Mouse (Mus musculus) left cerebral cortex, adult 6 months (tissue): ENCODE data around the gene Mpeg1. TPM values are rescaled to one million over a fixed set of nuclear protein-coding genes. Genes with fewer than 3 reads are reported as not detected.

Experiments used
- long read RNA-seq, 2 experiments: library from polyadenylated mRNA; unstranded; transcript quantifications; one replicate each; pipeline ENCODE4 v2.0.0; 2019 to 2020
- polyA plus RNA-seq: library from polyadenylated mRNA; unstranded; fragments of <200 nt; fragmentation: Nextera tagmentation; gene quantifications from 2 replicates; pipeline ENCODE4 v1.2.3, GENCODE M21; 2021

Mpeg1 gene
- 2.7 and 3.2 TPM in 2 replicates for polyA plus RNA-seq
- long read RNA-seq, experiment 1, partial matches to known transcripts: 6 of 6 reads
- long read RNA-seq, experiment 1, other reads (novel, unspliced or antisense): 0 of 6 reads
- long read RNA-seq, experiment 2, partial matches to known transcripts: 0 of 7 reads
- long read RNA-seq, experiment 2, other reads (novel, unspliced or antisense): 7 of 7 reads

GRCm38 (mm10) chr19:12460282-12461249 is at the start of gene Mpeg1:
Gene Mpeg1, plus strand, starts transcription at chr19:12460779.

DNA sequence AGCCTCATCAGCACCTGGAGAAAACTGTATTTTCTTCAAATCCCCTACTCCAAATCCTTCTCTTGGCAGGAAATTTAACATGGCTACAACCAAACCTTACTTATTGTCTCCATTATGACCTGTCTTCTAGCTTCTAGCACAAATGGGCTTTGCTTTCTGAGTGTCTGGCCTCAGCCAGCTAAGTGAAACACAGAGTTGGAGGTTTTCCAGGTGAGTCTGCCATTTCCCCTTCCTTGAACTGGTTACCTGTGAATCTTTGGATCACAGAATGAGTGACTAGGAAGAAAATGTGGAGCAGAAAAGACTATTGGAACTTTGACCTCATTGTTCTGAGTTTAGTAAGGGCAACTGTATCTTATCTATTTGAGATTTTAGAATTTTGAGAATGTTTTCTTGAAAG is 43.2 kb upstream of the Mpeg1 start, which contains the start of gene Olfr1441:
Gene Olfr1441 (plus strand): TSS at position 73 of the 400 bp plus-strand sequence.

DNA sequence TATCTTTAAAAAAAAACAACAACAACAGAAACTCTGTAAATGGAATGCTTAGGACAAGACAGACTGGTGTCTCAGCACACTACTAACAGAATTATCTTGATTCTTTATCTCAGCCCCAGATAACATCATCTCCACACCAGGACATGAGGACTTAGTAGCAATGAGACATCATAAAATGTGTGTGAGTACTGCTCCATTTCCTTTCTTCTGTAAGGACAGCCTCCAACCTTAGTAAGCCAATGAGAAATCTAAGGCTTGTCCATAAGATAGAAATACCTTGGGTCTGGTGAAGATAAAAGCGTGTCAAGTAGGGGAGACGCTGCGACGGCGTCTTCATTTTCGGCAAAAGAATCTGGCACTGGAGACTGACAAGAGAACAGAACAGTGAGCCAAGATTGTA is 33.0 kb upstream of the Mpeg1 start, which contains the start of gene Pfpl:
Gene Pfpl (plus strand): TSS at position 301 of the 400 bp plus-strand sequence.

GRCm38 (mm10) chr19:12501370-12502347 is 41.1 kb downstream of the Mpeg1 start, which contains the start of gene Dtx4:
Gene Dtx4, minus strand, starts transcription at chr19:12501454.

Other genes with a start within 250 kb of the Mpeg1 start
- gene Olfr1432, start 228.2 kb upstream of the Mpeg1 start, polyA plus RNA-seq: not detected in 2 replicates
- not detected in 2 replicates for gene Olfr262, start 219.1 kb upstream of the Mpeg1 start, polyA plus RNA-seq
- not detected in 2 replicates for gene Olfr235, start 199.7 kb upstream of the Mpeg1 start, polyA plus RNA-seq
- gene Olfr1434, start 180.9 kb upstream of the Mpeg1 start, polyA plus RNA-seq: not detected in 2 replicates
- gene Olfr1436, start 161.6 kb upstream of the Mpeg1 start, polyA plus RNA-seq: not detected in 2 replicates
- gene Olfr1437, start 135.7 kb upstream of the Mpeg1 start, polyA plus RNA-seq: not detected in 2 replicates
- not detected in 2 replicates for gene Olfr1438-ps1, start 124.9 kb upstream of the Mpeg1 start, polyA plus RNA-seq
- not detected in 2 replicates for gene Olfr1440, start 73.5 kb upstream of the Mpeg1 start, polyA plus RNA-seq
- not detected in 2 replicates for gene Olfr1441, start 43.3 kb upstream of the Mpeg1 start, polyA plus RNA-seq
- gene Pfpl, start 32.9 kb upstream of the Mpeg1 start, polyA plus RNA-seq: not detected in 2 replicates
- 5.0 and 9.3 TPM in 2 replicates for gene Dtx4, start 40.7 kb downstream of the Mpeg1 start, polyA plus RNA-seq
- 0.82 and 1.0 TPM in 2 replicates for gene Fam111a, start 85.0 kb downstream of the Mpeg1 start, polyA plus RNA-seq
- 0.16 TPM in 1 of 2 replicates, not detected in the other for gene Gm4952, start 139.2 kb downstream of the Mpeg1 start, polyA plus RNA-seq
- not detected in 2 replicates for gene Glyat, start 172.5 kb downstream of the Mpeg1 start, polyA plus RNA-seq
- gene Olfr1442, start 209.7 kb downstream of the Mpeg1 start, polyA plus RNA-seq: not detected in 2 replicates
- not detected in 2 replicates for gene Olfr1443, start 217.3 kb downstream of the Mpeg1 start, polyA plus RNA-seq
- not detected in 2 replicates for gene Keg1, start 235.0 kb downstream of the Mpeg1 start, polyA plus RNA-seq